Mouse (Mus musculus): Measurements from ENCODE around the gene Hip1r.

DNA sequence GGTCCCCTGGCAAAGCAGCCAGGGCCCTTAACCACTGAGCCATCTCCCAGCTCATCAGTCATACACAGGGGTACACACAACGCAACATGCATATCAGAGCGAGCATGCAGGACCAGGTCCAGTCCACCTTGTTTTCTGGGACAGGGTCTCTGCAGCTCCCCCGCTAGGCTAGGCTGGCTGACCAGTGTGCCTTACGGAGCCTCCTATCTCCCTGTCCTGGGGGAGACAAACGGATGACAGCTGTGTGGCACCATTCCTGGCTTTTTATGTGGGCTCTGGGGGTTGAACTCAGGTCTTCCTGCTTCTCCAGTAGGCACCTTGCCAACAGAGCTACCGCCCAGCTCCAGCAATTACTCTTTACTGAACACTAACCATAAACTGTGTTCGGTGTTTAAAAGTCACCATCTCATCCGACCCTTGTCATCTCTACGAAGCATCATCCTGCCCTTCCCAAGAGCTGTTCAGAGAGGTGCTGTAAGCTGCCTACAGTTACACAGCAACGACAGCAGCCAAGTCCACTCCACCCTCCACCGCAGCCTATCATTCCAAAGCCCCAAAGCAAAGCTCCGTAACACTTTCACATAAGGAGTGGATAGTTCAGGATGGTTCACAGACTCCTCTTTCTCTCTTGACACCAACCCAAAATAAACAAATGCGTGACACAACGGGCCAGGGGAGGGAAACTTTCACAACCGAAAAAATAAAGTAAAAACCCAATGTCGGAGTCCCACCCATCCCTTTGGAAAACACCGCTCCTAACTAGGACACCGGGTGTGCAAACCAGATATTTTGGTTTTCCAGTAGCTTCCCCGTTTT lies 56.0 kb downstream of the Hip1r start:
- TF ChIP-seq CTCF (IDR thresholded peaks at IDR 0.05; ENCODE audit: extremely low read depth, insufficient read length, insufficient replicate concordance, low read depth, low read length): no peak
- TF ChIP-seq POLR2A (IDR thresholded peaks at IDR 0.05; ENCODE audit: low read depth, low read length): no peak
